Mouse (Mus musculus) subcutaneous adipose tissue, adult 2 months (tissue): ENCODE measurements around the gene Tas2r113. TPM values are rescaled to one million over a fixed set of nuclear protein-coding genes. Genes with fewer than 3 reads are reported as not detected.

ENCODE experiments used
- polyA plus RNA-seq: library from polyadenylated mRNA; depleted of rRNA; stranded (reverse); fragments of >200 nt; gene quantifications from 2 replicates; pipeline ENCODE4 v1.2.3, GENCODE M21; 2012; ENCODE audit warnings: low replicate concordance; rRNA removed

Gene Tas2r113
- polyA plus RNA-seq = not detected in 2 replicates

DNA sequence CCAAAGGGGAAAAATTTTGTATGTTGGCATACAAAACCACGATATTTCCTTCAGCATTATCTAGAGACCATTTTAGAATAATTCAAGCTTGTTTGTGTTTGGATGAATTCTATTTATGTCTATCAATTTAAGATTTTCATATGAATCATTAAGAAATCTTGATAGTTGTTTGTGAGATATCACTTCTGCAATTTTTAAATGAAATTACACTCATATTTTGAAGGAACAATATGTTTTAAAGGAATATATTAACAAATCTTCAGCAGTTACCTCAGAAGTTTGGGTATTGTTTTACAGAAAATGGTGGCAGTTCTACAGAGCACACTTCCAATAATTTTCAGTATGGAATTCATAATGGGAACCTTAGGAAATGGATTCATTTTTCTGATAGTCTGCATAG, at the start of gene Tas2r113:
TSS of gene Tas2r113 (plus strand) at position 301 of the 400 bp plus-strand sequence.

DNA sequence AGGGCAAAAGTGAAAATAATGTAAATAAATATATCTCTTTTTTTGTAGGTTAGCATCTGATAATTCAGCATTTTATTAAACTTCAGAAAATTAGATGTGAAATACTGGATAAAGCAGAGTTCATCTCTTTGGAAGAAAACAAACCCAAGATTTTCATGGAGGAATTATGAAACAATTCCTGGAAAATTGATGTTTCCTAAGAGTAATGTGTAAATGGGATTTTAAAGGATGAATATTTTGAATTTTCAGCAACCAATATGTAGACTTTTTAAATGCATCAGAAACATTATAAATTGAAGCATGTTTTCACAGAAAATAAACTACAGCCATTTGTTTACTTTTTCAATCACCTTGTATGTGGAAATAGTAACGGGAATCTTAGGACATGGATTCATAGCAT, 46.0 kb upstream of the Tas2r113 start, which contains the start of gene Tas2r123:
TSS of gene Tas2r123 (plus strand) at position 301 of the 400 bp plus-strand sequence.

DNA sequence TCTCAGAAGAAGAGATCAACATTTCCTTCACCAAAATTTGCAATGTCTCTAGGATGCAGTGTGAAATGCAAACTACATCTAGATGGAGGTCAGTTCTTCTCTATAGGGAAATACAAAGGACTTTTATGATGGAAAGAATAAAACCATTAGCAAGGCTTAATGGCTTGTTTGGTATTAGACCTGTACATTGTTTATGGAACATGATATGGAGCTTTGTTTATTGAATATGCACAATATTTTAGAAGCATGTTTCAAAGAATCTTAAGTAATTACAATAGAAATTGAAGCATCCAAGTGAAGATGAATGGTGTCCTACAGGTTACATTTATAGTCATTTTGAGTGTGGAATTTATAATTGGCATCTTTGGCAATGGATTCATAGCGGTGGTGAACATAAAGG, 37.7 kb upstream of the Tas2r113 start, which contains the start of gene Tas2r116:
TSS of gene Tas2r116 (plus strand) at position 301 of the 400 bp plus-strand sequence.

DNA sequence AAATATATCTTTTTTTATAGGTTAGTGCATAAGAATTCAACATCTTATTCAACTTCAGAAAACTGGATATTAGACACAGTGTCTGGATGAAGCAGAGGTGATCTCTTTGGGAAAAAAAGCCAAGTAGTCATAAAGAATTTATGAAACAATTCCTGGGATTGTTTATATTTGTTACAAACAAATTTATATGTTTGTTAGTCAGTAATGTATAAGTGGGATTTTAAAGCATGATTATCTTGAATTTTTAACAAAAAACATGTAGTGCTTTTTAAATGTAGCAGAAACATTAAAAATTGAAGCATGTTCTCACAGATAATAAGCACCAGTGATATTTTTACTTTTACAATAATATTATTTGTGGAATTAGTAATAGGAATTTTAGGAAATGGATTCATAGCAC, 25.1 kb upstream of the Tas2r113 start, which contains the start of gene Tas2r110:
TSS of gene Tas2r110 (plus strand) at position 301 of the 400 bp plus-strand sequence.

DNA sequence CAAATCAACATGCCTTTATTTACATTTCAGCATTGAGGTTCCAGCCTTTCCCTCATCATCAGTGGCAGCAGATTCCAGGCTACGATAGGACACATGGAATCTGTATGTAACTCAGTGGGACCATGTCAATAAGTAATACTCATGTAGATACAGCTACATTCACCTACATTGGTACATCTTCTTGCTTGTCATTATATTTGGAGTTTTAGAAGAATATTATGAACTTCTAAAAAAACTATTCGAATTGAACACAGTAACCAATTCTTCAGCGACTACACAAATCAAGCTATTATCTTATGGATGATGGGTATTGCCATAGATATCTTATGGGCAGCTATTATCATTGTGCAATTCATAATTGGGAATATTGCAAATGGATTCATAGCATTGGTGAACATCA, 16.5 kb downstream of the Tas2r113 start, which contains the start of gene Tas2r125:
TSS of gene Tas2r125 (plus strand) at position 301 of the 400 bp plus-strand sequence.

Other genes with a start within 250 kb of the Tas2r113 start
- gene A630073D07Rik, start 241.5 kb upstream of the Tas2r113 start, polyA plus RNA-seq = not detected in 2 replicates
- gene Tas2r120, start 236.1 kb upstream of the Tas2r113 start, polyA plus RNA-seq = not detected in 2 replicates
- gene Tas2r121, start 192.0 kb upstream of the Tas2r113 start, polyA plus RNA-seq = not detected in 2 replicates
- not detected in 2 replicates for gene Tas2r122, start 181.1 kb upstream of the Tas2r113 start, polyA plus RNA-seq
- gene Tas2r115, start 155.0 kb upstream of the Tas2r113 start, polyA plus RNA-seq = not detected in 2 replicates
- gene Tas2r124, start 138.3 kb upstream of the Tas2r113 start, polyA plus RNA-seq = not detected in 2 replicates
- not detected in 2 replicates for gene Tas2r102, start 130.9 kb upstream of the Tas2r113 start, polyA plus RNA-seq
- gene Tas2r136, start 114.8 kb upstream of the Tas2r113 start, polyA plus RNA-seq = not detected in 2 replicates
- gene Tas2r117, start 90.2 kb upstream of the Tas2r113 start, polyA plus RNA-seq = not detected in 2 replicates
- not detected in 2 replicates for gene Tas2r123, start 45.9 kb upstream of the Tas2r113 start, polyA plus RNA-seq
- not detected in 2 replicates for gene Tas2r116, start 37.6 kb upstream of the Tas2r113 start, polyA plus RNA-seq
- not detected in 2 replicates for gene Tas2r110, start 25.0 kb upstream of the Tas2r113 start, polyA plus RNA-seq
- gene Tas2r125, start 16.6 kb downstream of the Tas2r113 start, polyA plus RNA-seq = not detected in 2 replicates
- gene Tas2r129, start 58.1 kb downstream of the Tas2r113 start, polyA plus RNA-seq = not detected in 2 replicates
- not detected in 2 replicates for gene Tas2r131, start 64.9 kb downstream of the Tas2r113 start, polyA plus RNA-seq
- gene Tas2r109, start 88.0 kb downstream of the Tas2r113 start, polyA plus RNA-seq = not detected in 2 replicates
- not detected in 2 replicates for gene Tas2r103, start 144.1 kb downstream of the Tas2r113 start, polyA plus RNA-seq
- not detected in 2 replicates for gene Tas2r140, start 162.8 kb downstream of the Tas2r113 start, polyA plus RNA-seq
- gene Smim10l1, start 211.9 kb downstream of the Tas2r113 start, polyA plus RNA-seq = 105 and 151 TPM in 2 replicates